Mouse (Mus musculus) spleen, adult 12 weeks (tissue): ENCODE measurements around the gene Appbp2.
"Not testable (repeated sequence)": the region's sequence is repeated elsewhere in the genome, so short reads cannot be mapped to it uniquely, and the experiment has no call there.

Experiments
- DNase-seq: peaks from one replicate; pipeline ENCODE4 v3.0.0; 2022; ENCODE audit warnings: low spot score

The Appbp2 gene

GRCm38 (mm10) chr11:85163014-85163413, 71.9 kb downstream of the Appbp2 start:
- DNase-seq = not testable (repeated sequence)

DNA sequence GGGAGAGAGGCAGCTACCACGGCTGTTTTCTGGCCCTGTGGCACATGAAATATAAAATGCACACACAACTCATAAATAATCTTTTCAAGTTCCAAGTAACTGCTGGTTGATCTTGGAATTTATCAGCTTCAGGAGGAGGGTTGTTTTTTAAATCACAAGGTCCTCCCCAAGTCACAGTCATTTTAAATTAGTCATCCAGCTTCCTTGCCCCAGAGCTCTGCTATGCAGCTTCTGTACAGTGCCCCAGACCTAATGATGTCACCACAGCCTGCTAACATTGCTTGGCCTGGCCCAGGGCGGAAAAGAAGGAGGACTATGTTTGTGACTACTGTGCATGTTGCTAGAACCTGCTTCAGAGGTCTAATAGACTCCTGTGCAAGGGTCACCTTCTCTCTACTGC, 77.6 kb downstream of the Appbp2 start:
- DNase-seq = no peak

- no peak for DNase-seq
Measured at GRCm38 (mm10) chr11:85152256-85152930, 82.5 kb downstream of the Appbp2 start.

- peak; percentile 92 for DNase-seq
Measured at GRCm38 (mm10) chr11:85139581-85140540, 95.1 kb downstream of the Appbp2 start, which contains the start of gene Usp32. TSS of gene Usp32 (minus strand) at chr11:85140161.

GRCm38 (mm10) chr11:85138776-85139474, 96.0 kb downstream of the Appbp2 start:
- DNase-seq = peak; percentile 15
